Mouse (Mus musculus) olfactory bulb, adult 2 months (tissue): Measurements from ENCODE around the gene Hck. TPM values are rescaled to one million over a fixed set of nuclear protein-coding genes. Genes with fewer than 3 reads are reported as not detected.

Source experiments
- H3K27ac ChIP-seq: fragments of 200-500 bp; 2 replicates; pipeline ENCODE4 v1.5.1; 2012; ENCODE audit warnings: low read depth, low read length; ENCODE audit not compliant: insufficient read depth
- H3K4me1 ChIP-seq: fragments of 200-500 bp; 2 replicates; pipeline ENCODE4 v1.6.1; 2012; ENCODE audit warnings: low read length; ENCODE audit not compliant: control insufficient read depth, insufficient read depth
- H3K4me3 ChIP-seq: fragments of 200-500 bp; 2 replicates; pipeline ENCODE4 v1.5.1; 2012; ENCODE audit warnings: mild to moderate bottlenecking, low read depth, low read length, moderate library complexity; ENCODE audit not compliant: insufficient read depth
- CTCF ChIP-seq: fragments of 200-500 bp; IDR thresholded peaks from 2 replicates; pipeline ENCODE4 v1.5.1; 2012; ENCODE audit warnings: low read depth, mild to moderate bottlenecking, low read length, moderate library complexity; ENCODE audit not compliant: insufficient read depth
- POLR2A ChIP-seq: fragments of 200-500 bp; IDR thresholded peaks from 2 replicates; pipeline ENCODE4 v1.6.1; 2012; ENCODE audit warnings: mild to moderate bottlenecking, low read depth, low read length, moderate library complexity; ENCODE audit not compliant: insufficient read depth
- WGBS: fragments of 180-500 bp; shearing (Covaris S2); methylation state at CpG from one replicate; pipeline ENCODE4 v1.1.7; 2018; 5-methylcytosine and 5-hydroxymethylcytosine counted together
- polyA plus RNA-seq: library from polyadenylated mRNA; stranded (reverse); fragments of >200 nt; gene quantifications from 2 replicates; pipeline ENCODE4 v1.2.4, GENCODE M21; 2012; ENCODE audit warnings: low replicate concordance; ENCODE audit not compliant: missing spikeins, insufficient read depth, insufficient read length

Hck gene
- polyA plus RNA-seq: not detected in 2 replicates

DNA sequence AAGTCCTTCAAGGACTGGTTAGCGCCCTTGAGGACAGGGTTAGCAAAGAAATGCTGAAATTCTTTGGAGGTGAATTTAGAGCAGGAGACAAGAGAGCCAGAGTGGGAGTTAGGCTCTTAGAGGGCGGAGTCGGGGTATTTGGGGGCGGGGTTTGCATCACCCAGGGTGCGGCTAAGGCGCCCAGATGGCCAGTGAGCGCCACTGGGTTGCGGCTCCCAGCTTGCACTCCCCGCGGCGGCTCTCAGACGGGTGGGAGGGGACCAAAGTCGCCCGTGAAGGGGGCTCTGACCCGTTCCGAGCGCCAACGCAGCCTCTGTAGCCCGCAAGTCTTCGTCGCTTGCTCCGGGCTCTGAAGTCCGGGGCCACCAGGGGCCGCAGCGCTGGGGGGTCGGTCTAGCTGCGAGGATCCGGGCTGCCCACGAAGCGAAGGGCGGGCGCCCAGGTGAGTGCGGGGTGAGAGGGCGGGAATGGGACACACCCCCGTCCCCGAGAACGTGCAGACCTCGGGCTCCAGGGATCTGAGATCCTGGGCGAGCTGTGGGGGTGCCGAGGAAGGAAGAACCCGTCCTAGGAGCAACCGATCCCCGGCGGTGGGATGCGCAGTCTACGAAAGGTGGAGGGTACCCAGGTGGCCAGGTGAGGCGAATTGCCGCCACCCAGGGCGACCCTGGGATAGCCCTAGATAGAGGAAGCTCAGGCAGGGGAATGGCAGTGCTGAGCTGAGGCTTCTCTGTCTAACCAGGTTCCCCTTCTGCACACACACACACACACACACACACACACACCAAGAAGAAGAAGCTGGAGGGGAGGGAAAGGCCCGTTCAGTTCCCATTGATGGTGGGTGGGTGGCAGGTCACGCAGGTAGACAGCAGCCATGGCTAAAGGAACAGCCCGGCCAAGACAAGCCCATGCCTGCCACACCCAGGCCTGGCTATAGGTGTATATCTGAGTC, at the start of gene Hck:
Gene Hck, plus strand, starts transcription at position 156 of the 952 bp plus-strand sequence.
- Histone ChIP-seq H3K4me1 (peaks cover 7% of the 10 kb centered on the region), H3K27ac (no peak within 1 kb of the TSS), H3K4me3 (peak within 1 kb of the TSS; percentile 23)
- 5% methylated on average over 52 of the region's 52 CpGs for WGBS
- TF ChIP-seq CTCF (no peak), POLR2A (no peak)

DNA sequence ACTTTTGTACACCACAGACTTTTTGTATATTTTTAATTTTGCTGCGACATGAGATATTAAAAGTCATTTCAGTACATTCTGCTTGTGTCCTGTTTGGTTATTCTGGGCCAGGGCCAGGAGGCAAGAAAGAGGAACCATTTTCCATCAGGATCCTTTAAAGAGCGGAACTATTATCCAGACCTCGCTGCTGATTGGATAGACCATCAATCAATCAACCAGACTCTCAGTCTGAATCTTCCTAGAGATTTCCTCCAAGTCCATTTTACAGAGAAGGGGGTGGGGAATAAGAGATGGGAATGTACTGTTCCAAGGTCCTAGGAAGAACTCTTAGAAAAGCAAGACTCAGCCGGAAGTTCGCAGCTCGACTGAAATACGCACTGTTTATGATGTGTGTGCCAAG, 48.1 kb upstream of the Hck start:
- Histone ChIP-seq H3K4me1 (no peaks in the 10 kb centered on the region), H3K4me3 (no peak overlapping the region), H3K27ac (no peak overlapping the region)
- 90% methylated on average over 7 of the region's 7 CpGs for WGBS
- TF ChIP-seq CTCF (no peak), POLR2A (no peak)

DNA sequence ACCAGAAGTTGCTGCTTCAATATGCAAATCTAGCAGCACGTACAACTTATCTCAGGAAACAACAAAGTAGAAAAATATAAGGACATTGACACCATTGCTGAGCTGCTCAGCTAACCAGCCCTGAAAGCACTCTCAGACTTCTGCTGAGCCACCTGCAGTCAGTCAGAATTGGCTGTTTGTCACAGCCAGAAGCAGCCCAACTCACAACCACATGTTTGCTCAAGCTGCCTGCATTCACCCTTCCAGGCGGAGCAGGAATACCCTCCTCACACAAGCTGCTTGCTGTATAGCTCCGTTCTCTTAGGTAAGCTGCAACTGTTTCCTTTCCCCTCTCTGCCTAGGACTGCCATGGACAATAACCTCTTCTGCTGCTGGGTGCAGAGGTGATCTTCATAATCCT, 44.9 kb upstream of the Hck start:
- WGBS: 77% methylated on average over 3 of the region's 3 CpGs
- no peak for TF ChIP-seq CTCF
- no peak for TF ChIP-seq POLR2A
- no peaks in the 10 kb centered on the region for H3K4me1 ChIP-seq
- no peak overlapping the region for H3K4me3 ChIP-seq
- H3K27ac ChIP-seq: no peak overlapping the region

DNA sequence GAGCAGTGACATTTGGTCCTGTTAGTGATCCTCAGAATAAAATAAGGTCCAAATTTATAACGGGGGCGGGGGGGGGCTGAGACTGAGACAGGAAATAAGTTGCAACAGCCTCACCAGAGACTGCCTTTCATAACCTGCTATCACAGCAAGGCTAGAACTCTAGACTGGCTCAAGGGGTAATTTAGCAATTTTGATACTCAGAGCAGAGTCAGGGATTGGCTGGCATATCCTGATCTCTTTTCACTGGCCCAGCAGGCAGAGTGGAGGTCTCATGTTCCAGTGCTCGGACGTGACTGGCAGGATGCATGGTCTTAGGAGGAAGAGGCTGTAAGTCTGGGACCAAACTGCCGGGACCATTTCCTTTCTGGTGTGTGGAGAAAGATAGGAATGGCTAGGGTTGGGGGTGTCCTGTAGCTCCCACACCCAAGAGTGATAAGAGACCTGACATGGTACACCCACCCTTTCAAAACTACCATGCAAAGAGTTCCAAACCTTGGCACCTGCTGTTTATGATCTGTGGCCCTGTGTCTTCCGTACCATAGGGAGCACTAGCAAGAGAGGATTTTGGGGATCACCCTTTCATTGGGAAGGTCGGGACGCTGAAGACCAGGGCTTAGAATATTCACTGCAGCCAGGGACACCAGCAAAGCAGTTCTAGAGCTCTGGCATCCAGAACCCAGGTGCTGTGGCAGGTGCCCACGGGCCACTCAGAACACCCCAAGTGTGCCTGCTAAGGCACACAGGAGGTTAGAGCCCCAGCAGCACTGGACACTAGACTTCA, 43.9 kb upstream of the Hck start:
- WGBS: 78% methylated on average over 9 of the region's 9 CpGs
- H3K4me3 ChIP-seq: no peak overlapping the region
- H3K27ac ChIP-seq: no peak overlapping the region
- H3K4me1 ChIP-seq: no peaks in the 10 kb centered on the region
- TF ChIP-seq CTCF: no peak
- TF ChIP-seq POLR2A: no peak

DNA sequence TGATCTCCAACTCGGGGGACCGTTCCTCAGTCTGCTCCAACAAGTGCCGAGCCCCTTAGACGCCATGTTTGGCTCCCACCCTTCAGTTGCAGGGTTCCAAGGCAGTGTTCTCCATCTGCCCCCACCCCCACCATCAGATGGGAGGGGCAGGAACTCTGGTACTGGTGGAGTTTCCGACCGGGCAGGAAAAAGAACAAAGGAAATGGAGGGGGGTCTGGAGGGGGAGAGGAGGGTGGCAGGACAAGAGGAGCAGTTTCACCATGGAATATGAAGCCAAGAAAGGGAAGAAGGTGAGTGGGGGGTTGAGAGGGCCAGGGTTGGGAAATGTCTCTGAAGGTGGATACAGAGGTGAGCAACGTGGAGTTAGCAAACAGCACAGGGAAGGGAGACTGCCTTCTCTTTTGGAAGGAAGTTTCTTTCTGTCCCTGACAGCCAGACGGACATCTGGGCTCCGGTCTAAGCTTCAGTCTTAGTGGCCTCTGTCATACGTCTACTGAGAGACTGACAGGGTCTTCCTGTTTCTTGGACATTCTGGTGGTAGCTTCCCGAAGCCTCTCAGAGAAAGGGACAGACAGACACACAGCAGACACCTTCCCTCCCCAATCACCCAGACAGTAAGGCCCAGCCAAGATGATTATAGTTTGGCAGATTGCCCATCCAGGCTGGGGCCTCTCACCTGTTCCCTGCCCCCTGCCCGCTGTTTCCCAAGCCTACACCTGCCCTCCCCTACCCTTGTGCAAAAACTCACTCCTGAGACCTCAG, 42.3 kb upstream of the Hck start, which contains the start of gene Ccm2l:
Gene Ccm2l, plus strand, starts transcription at position 209 of the 762 bp plus-strand sequence.
- TF ChIP-seq CTCF: no peak
- no peak for TF ChIP-seq POLR2A
- peak within 1 kb of the TSS; percentile 0; the same call in 1 of the 2 replicates for H3K4me3 ChIP-seq
- WGBS: 62% methylated on average over 12 of the region's 12 CpGs
- H3K27ac ChIP-seq: no peak within 1 kb of the TSS
- H3K4me1 ChIP-seq: peaks cover 4% of the 10 kb centered on the region; the same call in 1 of the 2 replicates

DNA sequence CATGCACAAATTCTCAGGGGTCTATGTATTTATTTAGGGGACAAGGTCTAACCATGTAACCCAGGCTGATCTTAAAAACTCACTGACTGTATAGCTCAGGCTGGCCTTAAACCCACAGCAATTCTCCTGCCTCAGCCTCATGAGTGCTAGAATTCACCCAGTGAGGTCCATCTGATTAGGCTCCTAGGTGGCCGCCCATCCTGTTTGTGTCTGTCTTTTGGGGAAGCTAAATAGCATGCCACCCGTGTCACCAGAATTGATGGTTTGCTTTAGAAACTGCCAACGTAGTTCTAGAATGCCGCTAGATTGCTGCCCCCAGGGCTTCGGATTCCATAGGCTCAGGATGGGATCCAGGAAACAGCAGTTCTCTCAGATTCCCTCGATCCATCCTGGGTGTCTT, 41.3 kb upstream of the Hck start:
- H3K4me1 ChIP-seq: peaks cover 10% of the 10 kb centered on the region
- WGBS: 68% methylated on average over 6 of the region's 6 CpGs
- no peak overlapping the region for H3K27ac ChIP-seq
- H3K4me3 ChIP-seq: no peak overlapping the region
- no peak for TF ChIP-seq POLR2A
- TF ChIP-seq CTCF: no peak

DNA sequence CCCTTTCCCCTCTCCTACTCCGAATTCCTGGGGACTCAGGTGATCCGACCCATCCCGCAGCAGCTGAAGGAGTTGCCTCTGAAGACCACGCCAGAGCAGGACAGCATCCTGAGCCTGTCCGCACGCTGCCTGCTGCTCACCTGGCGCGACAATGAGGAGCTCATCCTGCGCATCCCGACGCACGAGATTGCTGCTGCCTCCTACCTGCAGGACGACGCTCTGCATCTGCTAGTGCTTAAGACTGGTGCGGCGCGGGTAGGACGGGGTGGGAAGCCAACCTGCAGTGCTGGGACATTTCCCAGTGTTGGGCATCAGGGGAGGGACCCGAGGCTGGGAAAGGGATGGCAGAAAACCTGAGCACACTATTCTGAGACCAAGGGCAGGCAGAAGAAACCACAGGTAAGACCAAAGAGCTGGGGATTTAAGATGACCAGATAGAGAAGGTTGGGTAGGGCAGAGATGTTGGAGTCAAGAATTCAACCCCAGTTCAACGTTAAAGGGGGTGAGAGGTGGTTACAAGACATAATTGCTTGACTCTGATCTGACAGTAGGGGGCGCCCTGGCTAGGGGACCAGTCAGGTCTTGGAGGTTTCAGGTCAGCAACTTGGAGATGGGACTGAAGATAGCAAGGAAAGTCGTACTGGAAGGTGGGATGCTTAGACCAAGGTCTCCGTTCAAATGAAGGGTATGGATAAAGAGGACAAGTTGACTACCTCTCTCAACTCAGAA, 37.3 kb upstream of the Hck start:
- 10% methylated on average over 23 of the region's 23 CpGs for WGBS
- TF ChIP-seq POLR2A: no peak
- TF ChIP-seq CTCF: no peak
- Histone ChIP-seq H3K4me1 (peaks cover 11% of the 10 kb centered on the region), H3K27ac (no peak overlapping the region), H3K4me3 (no peak overlapping the region)
